Mouse (Mus musculus) heart, adult 2 months (tissue): ENCODE data around the gene Wdpcp.

ENCODE experiments used
- CTCF ChIP-seq: fragments of 200-600 bp; IDR thresholded peaks from 2 replicates; pipeline ENCODE4 v1.8.1; 2022; ENCODE audit warnings: antibody characterized with exemption, mild to moderate bottlenecking, moderate library complexity
- EP300 ChIP-seq: fragments of 200-500 bp; IDR thresholded peaks from 2 replicates; pipeline ENCODE4 v1.6.1; 2011; ENCODE audit warnings: low read depth, low read length, control low read depth; ENCODE audit not compliant: insufficient read depth
- POLR2A ChIP-seq: fragments of 200-500 bp; IDR thresholded peaks from 2 replicates; pipeline ENCODE4 v1.6.1; 2011; ENCODE audit warnings: mild to moderate bottlenecking, low read depth, low read length, control low read depth; ENCODE audit not compliant: insufficient read depth

GRCm38 (mm10) chr11:21658985-21659384 lies 87.0 kb downstream of the Wdpcp start:
- TF ChIP-seq POLR2A (no peak), EP300 (no peak), CTCF (peak; percentile 69)
